Mouse (Mus musculus): Measurements from ENCODE around the gene Osbpl10.
"Not testable (repeated sequence)": the region's sequence is repeated elsewhere in the genome, so short reads cannot be mapped to it uniquely, and the experiment has no call there.

Gene Osbpl10

GRCm38 (mm10) chr9:115031046-115031445 lies 52.7 kb downstream of the Osbpl10 start:
- not testable (repeated sequence) for DNase-seq (ENCODE audit: low spot score)

GRCm38 (mm10) chr9:115032786-115033185 lies 54.4 kb downstream of the Osbpl10 start:
- DNase-seq (ENCODE audit: low spot score): no peak

- no peak for DNase-seq (ENCODE audit: low spot score)
Measured at GRCm38 (mm10) chr9:115034271-115034670, 55.9 kb downstream of the Osbpl10 start.

- no peak for DNase-seq (ENCODE audit: low spot score)
Measured at GRCm38 (mm10) chr9:115034788-115035187, 56.4 kb downstream of the Osbpl10 start.

GRCm38 (mm10) chr9:115038215-115038614 lies 59.8 kb downstream of the Osbpl10 start:
- no peak for DNase-seq (ENCODE audit: low spot score)

GRCm38 (mm10) chr9:115038686-115039085 lies 60.3 kb downstream of the Osbpl10 start:
- DNase-seq (ENCODE audit: low spot score): no peak

GRCm38 (mm10) chr9:115039245-115039644 lies 60.9 kb downstream of the Osbpl10 start:
- DNase-seq (ENCODE audit: low spot score): no peak

DNA sequence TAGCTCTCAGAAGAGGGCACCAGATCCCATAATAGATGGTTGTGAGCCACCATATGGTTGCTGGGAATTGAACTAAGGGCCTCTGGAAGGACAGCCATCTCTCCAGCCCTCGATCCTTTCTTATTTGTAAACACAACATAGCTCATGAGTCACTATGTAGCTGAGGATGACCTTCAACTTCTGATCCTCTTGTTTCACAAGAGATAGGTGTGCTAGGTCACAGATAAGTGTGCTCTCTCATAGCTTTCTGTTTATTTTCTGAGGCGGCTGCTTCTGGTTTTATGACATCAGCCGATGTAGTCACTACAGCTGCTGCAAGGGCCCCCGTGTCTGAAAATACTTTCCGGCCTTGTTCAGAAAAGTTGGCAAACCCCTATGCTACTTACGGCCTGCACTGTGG lies 64.2 kb downstream of the Osbpl10 start:
- DNase-seq (ENCODE audit: low spot score): no peak

GRCm38 (mm10) chr9:115042971-115043706 lies 64.8 kb downstream of the Osbpl10 start:
- DNase-seq (ENCODE audit: low spot score): no peak

DNA sequence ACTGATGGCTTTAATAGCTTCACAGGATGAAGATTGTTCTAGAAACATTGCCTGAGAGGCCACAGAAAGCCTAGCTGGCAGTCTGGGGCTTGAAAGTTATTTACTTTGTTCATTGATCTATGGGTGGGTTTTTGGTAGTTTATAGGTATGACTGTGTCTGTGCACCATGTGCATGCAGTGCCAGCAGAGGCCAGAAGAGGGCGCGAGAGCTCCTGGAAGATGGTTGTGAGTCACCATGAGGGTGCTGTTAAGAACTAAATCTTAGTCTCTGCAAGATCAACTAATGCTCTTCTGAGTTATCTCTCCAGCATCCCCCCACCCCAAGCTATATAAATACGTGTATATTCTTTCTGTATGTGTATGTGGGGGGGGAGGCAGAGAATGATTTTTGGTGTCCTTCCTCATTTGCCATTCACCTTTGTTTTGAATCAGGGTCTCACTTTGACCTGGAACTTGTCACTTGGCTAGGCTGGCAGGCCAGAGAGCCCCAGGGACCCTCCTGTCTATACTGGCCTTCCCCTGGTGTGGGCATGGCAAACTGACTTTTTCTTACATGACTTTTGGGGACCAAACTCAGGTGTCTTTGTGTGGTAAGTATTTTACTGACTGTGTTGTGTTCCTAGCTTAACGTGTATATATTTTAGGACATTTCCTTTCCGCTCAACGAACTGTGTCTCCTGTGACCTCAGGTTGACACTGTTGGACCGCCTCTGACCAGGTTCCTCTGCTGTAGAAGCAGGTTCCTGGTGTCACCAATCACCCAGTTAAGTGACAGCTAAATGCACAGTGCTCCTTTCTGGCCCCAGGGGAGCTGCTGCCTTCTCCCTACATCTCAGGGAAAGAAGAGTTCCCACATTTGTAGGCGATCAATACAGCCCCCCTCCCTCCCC lies 65.8 kb downstream of the Osbpl10 start:
- DNase-seq (ENCODE audit: low spot score): no peak

DNA sequence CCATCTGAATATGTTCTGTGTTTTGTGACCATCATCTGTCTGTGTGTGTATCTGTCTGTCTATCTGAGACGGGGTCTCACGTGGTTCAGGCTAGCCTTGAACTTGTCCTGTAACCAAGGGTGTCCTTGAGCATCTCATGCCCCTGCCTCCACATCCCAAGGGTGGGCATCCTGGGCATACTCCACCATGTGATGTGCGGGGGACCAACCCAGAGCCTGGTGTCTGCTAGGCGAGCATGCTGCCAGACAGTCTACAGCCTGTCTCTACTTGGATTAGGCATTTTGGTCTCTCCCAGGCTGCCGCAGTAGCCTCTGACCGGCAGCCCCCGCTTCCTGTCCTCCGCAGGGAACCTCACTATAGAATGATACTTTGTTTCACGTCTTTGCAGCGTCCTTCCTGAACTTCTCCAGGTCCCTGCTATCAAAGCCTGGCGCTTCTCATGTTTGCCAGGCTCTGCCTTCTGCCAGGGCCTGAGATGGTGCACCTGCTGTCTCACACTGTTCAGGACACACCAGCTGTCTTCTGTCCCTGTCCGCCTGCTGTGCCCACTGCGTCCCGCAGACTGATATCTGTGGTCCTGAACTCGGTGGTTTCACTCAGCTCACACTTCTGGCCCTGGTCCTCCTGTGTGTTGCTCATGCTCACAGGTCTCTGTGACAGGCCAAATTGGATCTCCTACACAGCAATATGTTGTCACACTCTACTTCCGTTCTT lies 66.9 kb downstream of the Osbpl10 start:
- DNase-seq (ENCODE audit: low spot score): no peak

DNA sequence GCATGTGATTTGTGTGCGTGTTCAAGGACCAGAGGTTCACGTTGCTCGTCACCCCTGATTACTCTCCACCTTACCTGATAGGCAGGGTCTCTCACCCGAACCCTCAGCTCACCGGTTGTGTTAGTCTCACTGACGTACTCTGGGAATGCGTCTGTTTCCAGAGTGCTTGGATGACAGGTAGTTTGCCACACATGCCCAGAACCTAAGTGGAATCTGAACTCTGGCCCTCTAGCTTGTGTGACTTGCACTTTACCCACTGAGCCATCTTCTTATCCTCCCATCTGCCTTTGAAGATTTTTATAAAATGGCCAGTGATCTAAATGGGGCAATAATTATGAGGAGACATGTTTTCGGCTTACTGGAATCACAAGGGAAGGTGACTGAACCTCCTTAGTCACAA lies 68.3 kb downstream of the Osbpl10 start:
- no peak for DNase-seq (ENCODE audit: low spot score)

- DNase-seq (ENCODE audit: low spot score): no peak
Measured at GRCm38 (mm10) chr9:115048340-115048739, 70.0 kb downstream of the Osbpl10 start.

DNA sequence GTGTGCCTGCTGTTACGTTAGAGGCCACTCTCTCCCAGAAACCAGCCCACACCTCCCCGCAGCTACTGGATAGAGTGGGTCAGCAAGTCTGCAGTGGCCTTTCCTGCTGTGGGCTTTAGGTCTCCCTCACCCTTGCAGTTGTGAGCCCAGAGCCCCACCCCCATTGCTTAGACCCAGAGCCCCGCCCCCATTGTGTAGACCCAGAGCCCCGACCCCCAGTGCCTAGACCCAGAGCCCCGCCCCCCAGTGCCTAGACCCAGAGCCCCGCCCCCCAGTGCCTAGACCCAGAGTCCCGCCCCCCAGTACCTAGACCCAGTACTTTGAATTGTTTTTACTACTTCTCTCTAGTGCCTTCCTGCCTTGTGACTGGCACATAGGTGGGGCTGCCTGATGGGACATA lies 70.5 kb downstream of the Osbpl10 start:
- DNase-seq (ENCODE audit: low spot score): no peak

- peak; percentile 52 for DNase-seq (ENCODE audit: low spot score)
Measured at GRCm38 (mm10) chr9:115049981-115050720, 71.8 kb downstream of the Osbpl10 start.

GRCm38 (mm10) chr9:115051976-115052375 lies 73.6 kb downstream of the Osbpl10 start:
- no peak for DNase-seq (ENCODE audit: low spot score)

DNA sequence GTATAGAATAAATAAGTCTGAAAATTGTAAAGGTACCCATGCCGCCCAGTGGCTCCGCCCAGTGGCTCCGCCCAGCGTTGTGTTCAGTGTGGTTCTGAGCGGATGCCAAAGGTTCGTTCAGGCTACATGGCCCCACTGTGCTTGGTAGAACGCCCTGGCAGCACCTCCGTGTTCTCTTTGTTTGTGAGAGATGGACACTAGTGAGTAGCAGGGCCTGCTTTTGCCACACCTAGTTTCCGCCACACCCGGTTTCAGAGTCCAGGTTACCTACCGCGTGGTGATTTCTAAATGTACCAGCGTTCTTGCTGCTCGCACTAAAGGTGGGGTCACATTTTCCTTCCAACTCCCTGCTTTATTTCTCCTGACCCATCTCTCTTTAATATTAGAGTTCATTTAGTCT lies 75.4 kb downstream of the Osbpl10 start:
- no peak for DNase-seq (ENCODE audit: low spot score)

- DNase-seq (ENCODE audit: low spot score): no peak
Measured at GRCm38 (mm10) chr9:115055041-115055830, 76.9 kb downstream of the Osbpl10 start.

DNA sequence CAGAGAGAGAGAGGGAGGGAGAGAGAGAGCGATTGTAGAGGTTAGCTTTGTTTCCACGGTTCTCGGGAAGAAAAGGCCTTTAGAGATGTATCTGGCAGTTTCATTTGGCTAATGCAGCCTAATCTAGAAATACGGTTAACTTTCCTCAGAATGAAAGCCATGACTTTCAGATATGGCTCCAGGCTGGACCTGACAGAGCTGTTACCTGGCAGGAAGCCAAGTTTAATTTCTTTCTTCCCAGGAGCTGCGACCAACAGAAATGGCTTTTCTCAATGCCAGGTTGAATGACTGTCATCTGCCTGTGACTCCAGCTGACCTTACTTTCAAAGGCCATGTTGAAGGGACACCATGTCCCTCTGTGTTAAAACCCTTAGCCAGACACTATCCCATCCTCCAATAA lies 80.4 kb downstream of the Osbpl10 start:
- no peak for DNase-seq (ENCODE audit: low spot score)

DNA sequence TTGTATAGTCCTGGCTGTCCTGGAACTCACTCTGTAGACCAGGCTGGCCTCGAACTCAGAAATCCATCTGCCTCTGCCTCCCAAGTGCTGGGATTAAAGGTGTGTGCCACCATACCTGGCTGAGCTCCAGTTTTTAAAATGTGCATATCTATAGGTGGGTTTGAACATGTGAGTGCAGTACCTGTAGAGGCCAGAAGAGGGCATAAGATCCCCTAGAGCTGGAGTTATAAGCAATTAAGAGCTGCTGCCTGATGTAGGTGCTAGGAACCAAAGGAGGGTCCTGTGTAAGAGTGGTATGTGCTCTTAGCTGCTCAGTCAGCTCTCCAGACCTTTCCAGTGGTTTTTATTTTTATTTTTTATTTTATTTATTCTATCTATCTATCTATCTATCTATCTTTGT lies 86.5 kb downstream of the Osbpl10 start:
- DNase-seq (ENCODE audit: low spot score): no peak

DNA sequence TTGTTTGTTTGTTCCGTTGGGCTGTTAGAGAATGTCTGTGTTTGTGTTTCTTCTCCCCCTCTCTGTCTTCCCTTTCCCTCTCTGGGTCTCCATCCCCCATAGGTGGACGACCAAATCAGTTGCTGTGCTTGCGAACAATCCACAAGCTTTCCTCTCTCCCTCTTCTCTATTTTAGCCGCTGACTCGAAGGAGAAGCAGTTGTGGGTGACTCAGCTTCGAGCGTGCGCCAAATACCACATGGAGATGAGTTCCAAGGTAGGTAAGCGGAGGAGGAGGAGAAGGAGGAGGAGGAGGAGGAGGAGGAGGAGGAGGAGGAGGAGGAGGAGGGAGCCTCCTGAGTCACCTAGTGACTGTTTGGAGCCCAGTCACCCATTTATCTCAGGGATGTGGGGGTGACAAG lies 88.7 kb downstream of the Osbpl10 start:
- no peak for DNase-seq (ENCODE audit: low spot score)

Measured in adipocyte (in vitro differentiated cells).